Mouse (Mus musculus): ENCODE data around the gene Tmem108.
"Not testable (repeated sequence)": the region's sequence is repeated elsewhere in the genome, so short reads cannot be mapped to it uniquely, and the experiment has no call there.

The Tmem108 gene

GRCm38 (mm10) chr9:103679234-103679633, 82.4 kb downstream of the Tmem108 start:
- no peak for DNase-seq (ENCODE audit: low spot score)

- DNase-seq (ENCODE audit: low spot score), result no peak
Observed at GRCm38 (mm10) chr9:103678531-103679060, 83.0 kb downstream of the Tmem108 start.

GRCm38 (mm10) chr9:103677811-103678210, 83.8 kb downstream of the Tmem108 start:
- DNase-seq (ENCODE audit: low spot score), result no peak

GRCm38 (mm10) chr9:103675721-103676480, 85.7 kb downstream of the Tmem108 start:
- DNase-seq (ENCODE audit: low spot score), result no peak

- DNase-seq (ENCODE audit: low spot score), result no peak
Observed at GRCm38 (mm10) chr9:103672881-103673280, 88.8 kb downstream of the Tmem108 start.

- not testable (repeated sequence) for DNase-seq (ENCODE audit: low spot score)
Observed at GRCm38 (mm10) chr9:103670592-103671113, 91.0 kb downstream of the Tmem108 start.

GRCm38 (mm10) chr9:103668830-103669229, 92.8 kb downstream of the Tmem108 start:
- no peak for DNase-seq (ENCODE audit: low spot score)

- DNase-seq (ENCODE audit: low spot score), result no peak
Observed at GRCm38 (mm10) chr9:103665817-103666216, 95.8 kb downstream of the Tmem108 start.

- no peak for DNase-seq (ENCODE audit: low spot score)
Observed at GRCm38 (mm10) chr9:103664151-103664550, 97.5 kb downstream of the Tmem108 start.

- DNase-seq (ENCODE audit: low spot score), result no peak
Observed at GRCm38 (mm10) chr9:103661873-103662272, 99.8 kb downstream of the Tmem108 start.

GRCm38 (mm10) chr9:103657981-103658380, 103.7 kb downstream of the Tmem108 start:
- DNase-seq (ENCODE audit: low spot score), result no peak

GRCm38 (mm10) chr9:103657183-103657975, 104.3 kb downstream of the Tmem108 start:
- no peak for DNase-seq (ENCODE audit: low spot score)

- DNase-seq (ENCODE audit: low spot score), result no peak
Observed at GRCm38 (mm10) chr9:103653995-103654587, 107.5 kb downstream of the Tmem108 start.

- DNase-seq (ENCODE audit: low spot score), result no peak
Observed at GRCm38 (mm10) chr9:103652127-103652882, 109.3 kb downstream of the Tmem108 start.

GRCm38 (mm10) chr9:103646605-103647004, 115.0 kb downstream of the Tmem108 start:
- no peak for DNase-seq (ENCODE audit: low spot score)

GRCm38 (mm10) chr9:103645724-103646123, 115.9 kb downstream of the Tmem108 start:
- no peak for DNase-seq (ENCODE audit: low spot score)

GRCm38 (mm10) chr9:103642300-103642699, 119.3 kb downstream of the Tmem108 start:
- DNase-seq (ENCODE audit: low spot score), result no peak

- no peak for DNase-seq (ENCODE audit: low spot score)
Observed at GRCm38 (mm10) chr9:103641340-103641739, 120.3 kb downstream of the Tmem108 start.

- no peak for DNase-seq (ENCODE audit: low spot score)
Observed at GRCm38 (mm10) chr9:103639413-103639812, 122.2 kb downstream of the Tmem108 start.

GRCm38 (mm10) chr9:103637451-103637850, 124.2 kb downstream of the Tmem108 start:
- DNase-seq (ENCODE audit: low spot score), result no peak

GRCm38 (mm10) chr9:103636847-103637246, 124.8 kb downstream of the Tmem108 start:
- no peak for DNase-seq (ENCODE audit: low spot score)

All from T-cell, adult 2 months (primary cell).